Mouse (Mus musculus) spleen, postnatal 4 days (tissue): Measurements from ENCODE around the gene Tmem163.

ENCODE experiments used
- DNase-seq, 2 experiments: peaks; one replicate each; pipeline ENCODE4 v3.0.0; 2022; ENCODE audit warnings: low spot score in 2 of 2

The Tmem163 gene

DNA sequence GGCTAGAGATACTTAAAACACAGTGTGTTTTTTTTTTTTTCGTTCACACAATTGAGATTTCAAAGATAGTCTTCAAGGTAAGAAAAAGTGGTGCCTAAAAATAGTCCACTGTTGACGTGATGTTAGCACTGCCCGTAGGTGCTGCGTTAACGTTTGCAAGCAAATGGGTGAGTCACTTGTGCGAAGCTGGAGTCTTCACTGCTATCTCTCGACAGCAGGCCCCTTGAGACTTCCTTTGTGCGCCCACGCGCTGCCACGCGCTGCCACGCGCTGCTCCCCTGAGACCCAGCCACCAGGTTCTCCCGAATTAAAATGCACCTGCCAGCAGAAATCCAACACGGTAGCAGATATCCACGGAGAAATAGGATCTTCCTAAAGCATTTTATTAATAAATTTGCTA is 178.6 kb downstream of the Tmem163 start:
- DNase-seq, result no peak

DNA sequence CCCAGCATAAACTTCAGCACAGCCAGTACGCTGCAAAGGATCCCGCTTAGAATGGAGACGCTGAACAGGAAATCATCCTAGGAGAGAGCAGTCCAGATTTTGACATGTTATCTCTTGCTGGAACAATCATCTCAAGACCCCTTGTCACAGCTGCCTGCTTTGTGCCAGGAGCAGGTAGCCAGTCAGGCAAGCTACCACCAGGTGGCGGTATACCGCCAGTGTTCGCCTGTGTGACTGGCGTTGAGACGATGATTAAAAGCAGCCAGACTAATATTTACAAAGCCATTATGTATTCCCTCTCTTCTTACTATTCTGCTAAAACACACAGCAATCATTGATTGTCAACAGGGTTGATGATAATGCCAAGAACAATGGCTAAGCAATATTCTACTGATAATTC is 179.1 kb downstream of the Tmem163 start:
- DNase-seq, result peak; percentile 76 to 91

- DNase-seq, result no peak
Observed at GRCm38 (mm10) chr1:127498746-127499145, 180.6 kb downstream of the Tmem163 start.

- peak; percentile 37 to 74 for DNase-seq
Observed at GRCm38 (mm10) chr1:127496737-127497543, 182.4 kb downstream of the Tmem163 start.

GRCm38 (mm10) chr1:127487161-127487560 is 192.2 kb downstream of the Tmem163 start:
- DNase-seq, result peak; percentile 29 to 81

DNA sequence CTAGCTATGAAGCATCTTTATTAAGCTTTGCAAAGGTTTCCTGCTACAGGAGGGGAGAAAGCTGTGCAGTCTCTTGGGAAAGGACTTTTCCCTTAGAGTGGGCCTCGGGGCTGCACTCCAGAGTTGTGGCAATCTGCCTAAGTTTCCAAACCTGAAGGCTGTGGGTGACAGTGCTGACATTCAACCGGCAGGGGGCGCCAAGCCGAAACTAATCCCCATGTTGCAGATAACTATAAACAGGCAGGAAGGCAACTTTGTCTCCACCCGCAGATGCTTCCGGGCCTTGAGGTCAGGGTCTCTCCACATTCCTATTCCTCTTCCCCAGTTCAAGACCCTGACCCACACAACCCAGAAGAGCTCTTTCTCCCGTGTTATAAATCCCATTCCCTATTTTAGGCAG is 194.5 kb downstream of the Tmem163 start:
- peak; percentile 57 to 89 for DNase-seq

- no peak for DNase-seq
Observed at GRCm38 (mm10) chr1:127484188-127484587, 195.2 kb downstream of the Tmem163 start.

GRCm38 (mm10) chr1:127482911-127483310 is 196.4 kb downstream of the Tmem163 start:
- no peak for DNase-seq

- no peak for DNase-seq
Observed at GRCm38 (mm10) chr1:127475756-127476155, 203.6 kb downstream of the Tmem163 start.

DNA sequence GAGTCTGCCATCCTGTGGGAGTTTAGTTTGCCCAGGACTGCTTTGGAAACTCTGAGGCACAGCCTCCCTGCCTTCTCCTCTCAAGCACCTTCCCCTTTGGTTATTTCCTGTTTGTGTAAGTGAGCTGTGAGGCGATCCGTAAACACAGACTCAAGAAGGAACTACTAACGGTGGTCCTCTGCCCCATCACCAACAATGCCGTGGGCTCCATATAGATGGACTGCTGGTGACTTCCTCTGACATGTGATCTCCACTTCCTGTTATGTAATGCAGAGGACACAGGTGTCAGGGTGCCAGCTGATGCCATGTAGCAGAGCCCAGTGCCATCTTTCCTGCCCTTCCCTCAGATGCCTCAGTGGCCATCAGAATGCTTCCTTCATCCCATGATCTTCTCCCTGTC is 209.2 kb downstream of the Tmem163 start:
- DNase-seq, result no peak

DNA sequence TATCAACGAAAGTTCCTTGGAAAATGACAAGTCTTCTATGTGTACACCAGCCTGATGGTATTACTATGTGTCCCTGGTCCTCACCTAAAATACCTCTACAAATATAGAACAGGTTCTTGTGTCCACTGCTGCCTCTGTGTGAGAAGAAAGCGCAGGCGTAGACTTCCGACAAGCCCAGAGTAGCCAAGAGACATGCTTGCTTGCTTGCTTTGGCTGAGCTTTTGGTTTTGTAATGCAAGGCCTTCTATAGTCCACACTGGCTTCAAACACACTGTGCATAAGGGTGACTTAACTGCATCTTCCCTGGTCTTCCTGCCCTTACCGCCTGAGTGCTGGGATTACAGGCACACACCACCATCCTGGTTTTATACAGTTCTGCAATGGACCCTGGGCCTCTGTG is 212.1 kb downstream of the Tmem163 start:
- no peak for DNase-seq

DNA sequence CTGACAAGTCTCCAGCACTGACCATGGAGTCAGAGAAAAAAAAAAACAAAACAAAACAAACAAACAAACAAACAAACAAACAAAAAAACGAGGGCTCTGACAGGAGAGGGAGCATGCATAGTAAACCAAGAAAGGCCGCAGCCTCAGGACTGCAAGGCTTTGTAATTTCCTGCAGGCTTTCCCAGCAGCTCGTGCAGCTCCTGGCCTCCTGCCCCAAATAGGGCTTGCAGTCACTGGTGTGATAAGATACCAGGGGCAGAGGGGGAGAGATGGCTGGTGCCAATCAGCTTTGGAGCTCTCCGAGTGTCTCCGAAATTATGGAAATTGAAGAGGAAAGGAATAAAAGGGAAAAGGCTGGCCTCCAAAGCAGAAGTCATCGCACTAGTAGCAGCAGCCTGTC is 214.1 kb downstream of the Tmem163 start:
- no peak for DNase-seq

GRCm38 (mm10) chr1:127464041-127464440 is 215.3 kb downstream of the Tmem163 start:
- DNase-seq, result no peak

DNA sequence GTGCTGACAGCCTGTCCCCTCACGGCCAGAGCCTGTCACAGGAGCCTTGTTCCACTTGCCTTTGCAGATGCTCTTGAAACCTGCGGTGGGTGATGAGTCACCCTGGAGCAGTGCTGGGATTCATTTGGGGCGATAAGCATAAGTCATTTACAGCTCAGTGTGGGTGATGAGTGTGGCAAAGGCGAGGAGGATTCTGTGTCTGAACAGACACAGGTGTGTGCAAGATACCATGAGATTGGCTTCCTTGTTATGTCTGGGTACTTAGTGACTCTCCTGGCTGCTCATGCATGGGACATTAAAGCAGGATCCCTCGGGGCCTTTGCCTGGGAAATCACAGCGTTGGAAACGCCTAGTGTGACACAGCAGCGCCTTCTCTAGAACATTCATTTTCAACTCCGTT is 218.3 kb downstream of the Tmem163 start:
- no peak for DNase-seq

- no peak for DNase-seq
Observed at GRCm38 (mm10) chr1:127459576-127459975, 219.8 kb downstream of the Tmem163 start.

GRCm38 (mm10) chr1:127459015-127459451 is 220.3 kb downstream of the Tmem163 start:
- DNase-seq, result peak in 1 of 2 experiments; percentile 21

DNA sequence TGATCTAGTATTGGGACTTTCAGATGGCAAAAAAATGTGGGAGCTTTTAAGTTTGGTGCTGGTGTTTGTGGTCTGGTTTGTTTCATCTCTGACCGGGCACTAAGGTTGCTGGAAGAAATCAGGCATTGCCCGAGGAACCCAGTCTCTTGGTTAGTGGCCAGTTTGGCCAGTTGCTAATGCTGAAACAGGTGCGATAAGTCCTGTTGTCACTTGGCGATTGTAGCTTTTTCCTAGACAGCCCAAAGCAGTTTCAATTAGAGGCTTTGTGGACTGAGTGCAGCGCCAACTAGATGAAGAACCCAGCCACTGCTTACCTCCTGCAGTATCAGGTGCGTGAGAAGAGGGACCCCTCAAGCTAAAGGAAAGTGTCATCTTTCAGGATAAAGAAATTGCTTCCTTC is 226.0 kb downstream of the Tmem163 start:
- no peak for DNase-seq

GRCm38 (mm10) chr1:127444836-127445485 is 234.4 kb downstream of the Tmem163 start:
- no peak for DNase-seq

- no peak for DNase-seq
Observed at GRCm38 (mm10) chr1:127442880-127443877, 236.2 kb downstream of the Tmem163 start.

- DNase-seq, result no peak
Observed at GRCm38 (mm10) chr1:127441736-127442135, 237.6 kb downstream of the Tmem163 start.

DNA sequence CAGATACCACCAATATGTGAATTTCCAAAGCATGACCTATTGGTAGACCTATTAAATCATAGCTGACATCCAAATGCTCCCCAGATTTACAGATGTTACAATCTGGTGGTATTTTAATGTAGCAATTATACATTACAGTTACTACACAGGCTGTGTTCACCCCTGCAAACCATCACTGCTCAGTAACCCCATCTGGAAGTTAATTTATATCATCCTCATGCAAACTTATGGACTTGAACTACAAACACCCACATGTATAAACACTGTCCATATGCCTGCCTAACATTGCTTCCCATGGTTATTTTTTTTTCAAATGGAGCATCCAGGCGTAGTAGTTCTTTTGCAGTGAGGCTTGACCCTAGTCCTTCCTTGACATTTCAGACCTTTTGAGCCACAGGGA is 238.3 kb downstream of the Tmem163 start:
- no peak for DNase-seq

DNA sequence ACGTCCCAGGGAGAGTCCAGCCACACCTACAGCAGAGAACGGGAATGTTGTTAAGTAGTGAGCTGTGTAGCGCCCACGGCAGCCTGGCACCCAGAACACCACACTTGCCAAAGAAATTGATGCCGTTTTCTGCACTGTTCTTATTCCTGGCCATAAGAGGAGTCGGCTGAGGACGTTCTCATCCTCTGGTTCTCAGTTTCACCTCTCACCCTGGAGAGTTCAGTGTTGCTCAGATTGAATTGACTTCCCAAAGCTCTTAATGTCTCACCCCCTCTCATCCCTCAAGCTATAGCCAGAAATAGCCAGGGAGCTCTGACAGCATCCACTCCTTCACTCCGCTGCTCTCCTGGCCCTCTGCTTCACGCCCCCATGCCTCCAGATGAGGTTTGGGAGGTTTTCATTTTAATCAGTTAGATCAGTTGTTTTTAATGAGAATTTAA is 239.9 kb downstream of the Tmem163 start:
- no peak for DNase-seq
